Mouse (Mus musculus) limb, embryonic 11.5 days (tissue): ENCODE measurements at regions not wholly inside any gene's neighbourhood (a gene's known extent, or its start where the extent isn't known, plus 50 kb on each side); places are given as distances from the start of the nearest gene placed in this dataset.
A peak's percentile ranks its signal among the peaks of the same experiment; 100 is the strongest.

ENCODE experiments used
- ATAC-seq: fragments of 200-750 bp; cut with Nextera tagmentation; 2 replicates; pipeline ENCODE4 v1.8.0; 2017; ENCODE audit warnings: low read depth; ENCODE audit not compliant: insufficient number of reproducible peaks, low FRiP score, low TSS enrichment
- DNase-seq: peaks from one replicate; pipeline ENCODE4 v3.0.0-alpha.2; 2015; ENCODE audit warnings: low spot score
- H3K27ac ChIP-seq: fragments of 300-500 bp; sonication (generic); replicated peaks from 2 replicates; pipeline ENCODE4 v1.5.1; 2014; ENCODE audit warnings: low read depth, mild to moderate bottlenecking, low read length
- H3K27me3 ChIP-seq: fragments of 300-500 bp; sonication (generic); 2 replicates; pipeline ENCODE4 v1.6.1; 2014; ENCODE audit warnings: mild to moderate bottlenecking, low read length, mixed read lengths; ENCODE audit not compliant: control insufficient read depth, insufficient read depth
- H3K36me3 ChIP-seq: fragments of 300-500 bp; sonication (generic); 2 replicates; pipeline ENCODE4 v1.6.1; 2014; ENCODE audit warnings: mild to moderate bottlenecking, low read length, moderate library complexity, mixed read lengths; ENCODE audit not compliant: control insufficient read depth, insufficient read depth
- H3K4me1 ChIP-seq: fragments of 300-500 bp; sonication (generic); 2 replicates; pipeline ENCODE4 v1.6.1; 2014; ENCODE audit warnings: low read length, mixed read lengths; ENCODE audit not compliant: control insufficient read depth, insufficient read depth
- H3K4me2 ChIP-seq: fragments of 300-500 bp; sonication (generic); 2 replicates; pipeline ENCODE4 v1.6.1; 2014; ENCODE audit warnings: low read depth, mild to moderate bottlenecking, moderate library complexity; ENCODE audit not compliant: severe bottlenecking
- H3K4me3 ChIP-seq: fragments of 300-500 bp; sonication (generic); 2 replicates; pipeline ENCODE4 v1.5.1; 2014; ENCODE audit warnings: low read depth, low read length
- H3K9ac ChIP-seq: fragments of 300-500 bp; sonication (generic); 2 replicates; pipeline ENCODE4 v1.6.1; 2014; ENCODE audit warnings: mild to moderate bottlenecking, low read length
- H3K9me3 ChIP-seq: fragments of 300-500 bp; sonication (generic); 2 replicates; pipeline ENCODE4 v1.6.1; 2016; ENCODE audit warnings: low read length; ENCODE audit not compliant: control insufficient read depth
- WGBS: fragments of 180-500 bp; shearing (Covaris S2); extraction: QIAGEN DNeasy Blood & Tissue Kit; methylation state at CpG from one replicate; pipeline ENCODE4 v1.1.7; 2014; 5-methylcytosine and 5-hydroxymethylcytosine counted together

GRCm38 (mm10) chr1:151083806-151084205, 90.6 kb upstream of the Hmcn1 start:
- Histone ChIP-seq H3K27ac (no peak overlapping the region), H3K9ac (no peak overlapping the region), H3K4me2 (no peak overlapping the region), H3K4me1 (0 out of 2 replicates have a peak, but pooled peaks cover 2% of the 10 kb centered on the region), H3K4me3 (no peak overlapping the region), H3K36me3 (no peaks in the 10 kb centered on the region), H3K9me3 (no peaks in the 10 kb centered on the region), H3K27me3 (no peaks in the 10 kb centered on the region)
- ATAC-seq (no peak), DNase-seq (no peak)
- 74% methylated on average over 2 of the region's 2 CpGs for WGBS

- Histone ChIP-seq H3K27ac (no peak overlapping the region), H3K4me1 (no peaks in the 10 kb centered on the region), H3K27me3 (no peaks in the 10 kb centered on the region), H3K9ac (no peak overlapping the region), H3K4me2 (no peak overlapping the region), H3K4me3 (no peak overlapping the region), H3K9me3 (no peaks in the 10 kb centered on the region), H3K36me3 (no peaks in the 10 kb centered on the region)
- no peak for DNase-seq
- 81% methylated on average over 22 of the region's 22 CpGs for WGBS
- no peak for ATAC-seq
Observed at GRCm38 (mm10) chr1:151086111-151086859, 93.0 kb upstream of the Hmcn1 start.

- Histone ChIP-seq H3K4me1 (no peaks in the 10 kb centered on the region), H3K36me3 (no peaks in the 10 kb centered on the region), H3K27ac (no peak overlapping the region), H3K4me2 (no peak overlapping the region), H3K27me3 (no peaks in the 10 kb centered on the region), H3K4me3 (no peak overlapping the region), H3K9ac (no peak overlapping the region), H3K9me3 (no peaks in the 10 kb centered on the region)
- ATAC-seq (no peak), DNase-seq (no peak)
- WGBS: 78% methylated on average over 8 of the region's 8 CpGs
Observed at GRCm38 (mm10) chr1:151087151-151087660, 94.0 kb upstream of the Hmcn1 start.

DNA sequence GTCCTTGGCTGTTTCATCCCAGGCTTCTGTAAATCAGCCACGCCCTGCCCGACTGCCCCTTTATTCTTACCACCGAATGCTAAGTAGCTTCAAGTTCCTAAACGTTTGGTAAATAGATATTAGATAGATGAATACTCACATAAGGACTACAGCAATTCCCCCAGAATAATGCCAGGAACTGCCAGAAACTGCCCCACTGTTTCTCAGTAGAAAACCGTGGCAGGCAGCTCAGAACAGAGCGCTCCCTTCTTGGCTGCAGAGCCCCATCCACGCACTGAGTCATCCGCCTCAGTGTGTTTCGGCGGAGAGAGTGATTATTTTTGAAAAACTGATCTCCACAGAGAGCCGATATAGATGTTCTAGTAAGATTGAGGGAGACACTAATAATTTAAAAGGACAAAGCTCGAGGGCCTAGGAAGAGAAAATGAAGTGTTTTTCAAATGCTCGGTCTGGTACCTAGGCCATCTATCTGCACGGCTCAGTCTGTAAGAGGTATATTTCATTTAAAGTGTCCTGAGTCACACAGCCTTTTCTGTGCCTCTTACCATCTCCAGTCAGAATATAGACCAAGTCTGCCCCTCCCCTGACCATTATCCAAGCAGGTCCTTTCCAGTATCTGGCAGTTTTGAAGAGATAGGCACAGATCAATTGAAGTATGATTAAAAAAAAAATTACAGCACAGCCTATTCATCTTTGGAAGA, 94.4 kb upstream of the Gm47985 start:
- no peak overlapping the region for H3K27ac ChIP-seq
- no peaks in the 10 kb centered on the region for H3K4me1 ChIP-seq
- H3K36me3 ChIP-seq: no peaks in the 10 kb centered on the region
- no peaks in the 10 kb centered on the region for H3K27me3 ChIP-seq
- ATAC-seq: no peak
- no peak overlapping the region for H3K4me2 ChIP-seq
- WGBS: 85% methylated on average over 14 of the region's 14 CpGs
- H3K4me3 ChIP-seq: no peak overlapping the region
- H3K9ac ChIP-seq: no peak overlapping the region
- DNase-seq: no peak
- no peaks in the 10 kb centered on the region for H3K9me3 ChIP-seq

DNA sequence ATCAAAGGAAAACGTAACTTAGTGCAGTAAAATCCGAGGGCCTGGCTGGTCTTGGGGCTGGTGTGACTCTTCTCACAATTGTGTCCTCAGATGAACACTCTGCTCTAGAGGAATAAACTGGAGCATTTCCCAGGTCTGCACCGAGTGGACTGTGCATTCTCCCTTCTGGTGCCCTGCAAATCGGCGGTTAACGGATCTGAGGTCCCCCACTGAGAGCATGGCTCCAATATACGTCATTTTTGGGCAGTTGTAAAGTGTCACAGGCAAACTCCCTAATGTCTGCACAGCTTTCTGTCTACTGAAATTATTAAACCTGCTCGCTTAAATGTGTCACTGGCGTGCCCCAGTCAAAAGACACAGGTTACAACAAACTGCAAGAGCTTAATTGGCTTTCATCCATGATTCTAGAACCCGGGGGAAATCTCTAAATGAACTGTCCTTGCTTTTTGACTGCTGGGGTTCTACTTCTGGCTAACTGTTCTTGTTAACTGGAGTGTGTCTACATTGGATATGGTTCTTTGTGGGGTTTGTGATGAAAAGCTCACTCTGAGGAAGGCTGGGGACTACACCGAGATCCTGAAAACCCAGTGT, 93.7 kb upstream of the Gm47985 start:
- Histone ChIP-seq H3K27me3 (no peaks in the 10 kb centered on the region), H3K4me3 (no peak overlapping the region), H3K27ac (no peak overlapping the region), H3K4me1 (no peaks in the 10 kb centered on the region), H3K9me3 (no peaks in the 10 kb centered on the region), H3K4me2 (no peak overlapping the region), H3K9ac (no peak overlapping the region), H3K36me3 (no peaks in the 10 kb centered on the region)
- 70% methylated on average over 11 of the region's 11 CpGs for WGBS
- no peak for DNase-seq
- no peak for ATAC-seq

GRCm38 (mm10) chr1:151092035-151092434, 90.3 kb upstream of the Gm47985 start:
- no peaks in the 10 kb centered on the region for H3K9me3 ChIP-seq
- no peaks in the 10 kb centered on the region for H3K27me3 ChIP-seq
- 80% methylated on average over 4 of the region's 4 CpGs for WGBS
- H3K4me2 ChIP-seq: no peak overlapping the region
- ATAC-seq: no peak
- H3K4me3 ChIP-seq: no peak overlapping the region
- H3K36me3 ChIP-seq: no peaks in the 10 kb centered on the region
- no peak overlapping the region for H3K9ac ChIP-seq
- H3K4me1 ChIP-seq: no peaks in the 10 kb centered on the region
- no peak overlapping the region for H3K27ac ChIP-seq
- no peak for DNase-seq

DNA sequence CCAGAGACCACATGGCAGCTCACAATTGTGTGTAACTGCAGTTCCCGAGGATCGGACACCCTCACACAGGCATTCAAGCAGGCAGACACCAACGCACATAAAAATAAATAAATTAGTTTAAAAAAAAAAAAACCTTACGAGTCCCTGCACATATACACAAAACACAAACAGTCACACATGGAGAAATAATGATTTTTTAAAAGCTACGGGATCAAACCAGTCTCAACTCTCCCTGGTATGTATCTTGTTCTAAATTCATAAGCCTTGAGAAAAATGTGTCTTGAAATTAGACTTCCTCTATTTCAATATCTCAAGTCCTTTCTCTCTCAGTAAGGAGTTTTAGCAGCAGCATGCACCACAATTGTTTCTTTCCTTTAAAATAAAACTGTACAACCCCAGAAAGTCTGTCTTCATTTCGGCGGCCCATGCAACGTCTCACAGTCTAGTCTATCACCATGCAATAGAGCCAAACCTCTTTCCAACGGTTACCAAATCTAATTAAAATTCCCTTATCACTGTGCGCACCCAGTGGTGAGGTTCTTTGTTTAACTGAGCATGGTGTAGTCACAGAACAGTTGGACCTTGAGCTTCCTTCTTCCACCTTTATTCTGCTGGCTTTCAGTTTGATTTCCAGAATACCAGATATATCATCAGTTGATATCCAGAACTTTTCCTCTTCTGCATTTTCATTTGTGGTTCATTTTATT, 86.8 kb upstream of the Gm47985 start:
- Histone ChIP-seq H3K27ac (no peak overlapping the region), H3K4me2 (no peak overlapping the region), H3K4me1 (no peaks in the 10 kb centered on the region), H3K27me3 (no peaks in the 10 kb centered on the region), H3K9me3 (no peaks in the 10 kb centered on the region), H3K9ac (no peak overlapping the region), H3K36me3 (no peaks in the 10 kb centered on the region), H3K4me3 (no peak overlapping the region)
- peak; percentile 42; the same call in 1 of the 2 replicates for ATAC-seq
- 84% methylated on average over 10 of the region's 10 CpGs for WGBS
- no peak for DNase-seq

- DNase-seq (peak; percentile 38), ATAC-seq (peak; percentile 49; the same call in 1 of the 2 replicates)
- Histone ChIP-seq H3K27ac (no peak overlapping the region), H3K4me3 (no peak overlapping the region), H3K9ac (no peak overlapping the region), H3K4me2 (peak overlapping the region; percentile 15; the same call in 1 of the 2 replicates), H3K9me3 (no peaks in the 10 kb centered on the region), H3K36me3 (no peaks in the 10 kb centered on the region), H3K4me1 (no peaks in the 10 kb centered on the region), H3K27me3 (no peaks in the 10 kb centered on the region)
- 30% methylated on average over 9 of the region's 9 CpGs for WGBS
Observed at GRCm38 (mm10) chr1:151096079-151096478, 86.3 kb upstream of the Gm47985 start.
